Mouse (Mus musculus): ENCODE data around the gene Aagab. TPM values are rescaled to one million over a fixed set of nuclear protein-coding genes. Genes with fewer than 3 reads are reported as not detected.

Gene Aagab
- total RNA-seq (2015) (16.0 and 18.0 TPM in 2 replicates), total RNA-seq (2017) (30.9 and 34.6 TPM in 2 replicates)

- ATAC-seq (replicated peaks; ENCODE audit: poor library complexity) = peak; percentile 95
Measured at GRCm38 (mm10) chr9:63602043-63602939, at the start of gene Aagab, which contains the start of gene Iqch. TSS of gene Aagab (plus strand) at chr9:63602660. TSS of gene Iqch (minus strand) at chr9:63602493.

GRCm38 (mm10) chr9:63553628-63554027 lies 48.8 kb upstream of the Aagab start:
- ATAC-seq (replicated peaks; ENCODE audit: poor library complexity) = no peak

GRCm38 (mm10) chr9:63555460-63555990 lies 46.9 kb upstream of the Aagab start:
- ATAC-seq (replicated peaks; ENCODE audit: poor library complexity) = 0 out of 2 replicates have a peak, but pooled peaks have one; percentile 23

GRCm38 (mm10) chr9:63556316-63556715 lies 46.1 kb upstream of the Aagab start:
- no peak for ATAC-seq (replicated peaks; ENCODE audit: poor library complexity)

GRCm38 (mm10) chr9:63556933-63557332 lies 45.5 kb upstream of the Aagab start:
- no peak for ATAC-seq (replicated peaks; ENCODE audit: poor library complexity)

GRCm38 (mm10) chr9:63561931-63562330 lies 40.5 kb upstream of the Aagab start:
- ATAC-seq (replicated peaks; ENCODE audit: poor library complexity) = no peak

GRCm38 (mm10) chr9:63563436-63563835 lies 39.0 kb upstream of the Aagab start:
- ATAC-seq (replicated peaks; ENCODE audit: poor library complexity) = no peak

GRCm38 (mm10) chr9:63568314-63568713 lies 34.1 kb upstream of the Aagab start:
- no peak for ATAC-seq (replicated peaks; ENCODE audit: poor library complexity)

GRCm38 (mm10) chr9:63568808-63569207 lies 33.7 kb upstream of the Aagab start:
- ATAC-seq (replicated peaks; ENCODE audit: poor library complexity) = no peak

- ATAC-seq (replicated peaks; ENCODE audit: poor library complexity) = 0 out of 2 replicates have a peak, but pooled peaks have one; percentile 14
Measured at GRCm38 (mm10) chr9:63571895-63572294, 30.6 kb upstream of the Aagab start.

GRCm38 (mm10) chr9:63572874-63573273 lies 29.6 kb upstream of the Aagab start:
- no peak for ATAC-seq (replicated peaks; ENCODE audit: poor library complexity)

GRCm38 (mm10) chr9:63577469-63577868 lies 25.0 kb upstream of the Aagab start:
- no peak for ATAC-seq (replicated peaks; ENCODE audit: poor library complexity)

- ATAC-seq (replicated peaks; ENCODE audit: poor library complexity) = no peak
Measured at GRCm38 (mm10) chr9:63579644-63580043, 22.8 kb upstream of the Aagab start.

GRCm38 (mm10) chr9:63580046-63580445 lies 22.4 kb upstream of the Aagab start:
- ATAC-seq (replicated peaks; ENCODE audit: poor library complexity) = no peak

GRCm38 (mm10) chr9:63581778-63582177 lies 20.7 kb upstream of the Aagab start:
- ATAC-seq (replicated peaks; ENCODE audit: poor library complexity) = no peak

GRCm38 (mm10) chr9:63585251-63585650 lies 17.2 kb upstream of the Aagab start:
- no peak for ATAC-seq (replicated peaks; ENCODE audit: poor library complexity)

- no peak for ATAC-seq (replicated peaks; ENCODE audit: poor library complexity)
Measured at GRCm38 (mm10) chr9:63589209-63589608, 13.3 kb upstream of the Aagab start.

- ATAC-seq (replicated peaks; ENCODE audit: poor library complexity) = no peak
Measured at GRCm38 (mm10) chr9:63590592-63590991, 11.9 kb upstream of the Aagab start.

- peak; percentile 97 for ATAC-seq (replicated peaks; ENCODE audit: poor library complexity)
Measured at GRCm38 (mm10) chr9:63591661-63592256, 10.7 kb upstream of the Aagab start.

- no peak for ATAC-seq (replicated peaks; ENCODE audit: poor library complexity)
Measured at GRCm38 (mm10) chr9:63595032-63595431, 7.4 kb upstream of the Aagab start.

GRCm38 (mm10) chr9:63595652-63596051 lies 6.8 kb upstream of the Aagab start:
- no peak for ATAC-seq (replicated peaks; ENCODE audit: poor library complexity)

GRCm38 (mm10) chr9:63596660-63597059 lies 5.8 kb upstream of the Aagab start:
- no peak for ATAC-seq (replicated peaks; ENCODE audit: poor library complexity)

Measured in megakaryocyte progenitor cell, adult 5-6 weeks (primary cell).